Mouse (Mus musculus) urinary bladder, postnatal 10 days (tissue): Measurements from ENCODE around the gene 1700023F06Rik.

ENCODE experiments used
- DNase-seq: peaks from one replicate; pipeline ENCODE4 v3.0.0; 2022; ENCODE audit warnings: low spot score

Gene 1700023F06Rik

GRCm38 (mm10) chr11:103162132-103162531 is 46.2 kb downstream of the 1700023F06Rik start:
- DNase-seq, result no peak

GRCm38 (mm10) chr11:103161449-103161848 is 46.9 kb downstream of the 1700023F06Rik start:
- DNase-seq, result no peak

GRCm38 (mm10) chr11:103160738-103161137 is 47.6 kb downstream of the 1700023F06Rik start:
- no peak for DNase-seq

- DNase-seq, result peak; percentile 93
These were observed 49.5 kb downstream of the 1700023F06Rik start for GRCm38 (mm10) chr11:103158621-103159478.

GRCm38 (mm10) chr11:103149771-103150170 is 58.6 kb downstream of the 1700023F06Rik start:
- DNase-seq, result no peak
